8 mouse cellular contexts compared by ENCODE assay signal in the genomic region with DNA sequence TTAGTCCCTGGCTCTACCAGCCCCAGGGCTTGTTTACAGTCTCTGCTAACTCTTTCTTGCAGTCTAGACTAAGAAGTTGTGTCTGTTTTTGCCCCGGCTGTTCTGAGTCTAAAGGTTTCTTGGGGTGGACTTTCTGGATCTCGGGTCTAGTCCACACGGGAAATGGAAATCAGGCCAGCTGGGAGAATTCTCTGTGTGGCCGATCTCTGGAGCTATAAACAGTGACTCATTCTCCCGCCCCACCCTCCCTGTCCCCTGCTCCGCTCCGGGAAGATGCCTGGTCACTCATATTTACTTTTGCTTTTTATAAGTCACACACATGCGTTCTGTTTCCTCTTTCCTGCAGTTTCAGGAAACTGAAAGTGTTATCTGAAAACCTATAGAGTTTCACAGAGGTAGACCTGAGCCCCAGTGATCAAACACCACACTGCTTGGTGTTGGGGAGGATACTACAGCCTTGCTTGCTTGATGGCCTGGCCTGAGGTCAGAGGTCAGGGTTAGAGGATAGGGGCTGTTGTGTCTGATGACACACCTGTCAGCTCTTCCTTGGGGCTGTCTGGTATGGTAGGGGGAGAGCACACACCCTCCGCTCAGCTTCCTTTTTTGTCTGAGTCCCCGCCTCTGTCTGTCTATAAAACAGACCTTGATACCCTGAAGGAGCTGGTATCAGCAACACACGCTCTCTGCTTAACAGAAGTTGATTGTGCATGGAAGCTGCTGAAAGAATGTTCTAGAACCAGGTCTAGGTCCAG. TPM values are rescaled to one million over a fixed set of nuclear protein-coding genes. Genes with fewer than 3 reads are reported as not detected.
DNase-seq lines count a peak whose midpoint lies in the region; ATAC-seq and TF ChIP-seq lines count a peak whose summit lies in the region.

No protein-coding gene starts in this region.

- no peaks in the 10 kb centered on the region for H3K36me3 ChIP-seq in heart, embryonic 12.5 days
- H3K36me3 ChIP-seq in neural tube, embryonic 12.5 days, result no peaks in the 10 kb centered on the region

- peak overlapping the region; percentile 92 for H3K9ac ChIP-seq in heart, embryonic 12.5 days
- no peak overlapping the region for H3K9ac ChIP-seq in neural tube, embryonic 12.5 days

- TF ChIP-seq CTCF in gastrocnemius, adult 2 months (IDR thresholded peaks at IDR 0.05), result no peak

- H3K4me3 ChIP-seq in gastrocnemius, adult 2 months, result peak overlapping the region; percentile 91
- peak overlapping the region; percentile 87 for H3K4me3 ChIP-seq in heart, embryonic 12.5 days
- 0 out of 2 replicates have a peak overlapping the region, but pooled peaks have one; percentile 1 for H3K4me3 ChIP-seq in neural tube, embryonic 12.5 days

- H3K27ac ChIP-seq in gastrocnemius, adult 2 months, result peak overlapping the region; percentile 100
- peak overlapping the region; percentile 97 for H3K27ac ChIP-seq in heart, embryonic 12.5 days (ENCODE audit: poor library complexity, severe bottlenecking)
- H3K27ac ChIP-seq in neural tube, embryonic 12.5 days, result no peak overlapping the region

- H3K9me3 ChIP-seq in heart, embryonic 12.5 days (replicated peaks), result no peaks in the 10 kb centered on the region
- H3K9me3 ChIP-seq in neural tube, embryonic 12.5 days, result no peaks in the 10 kb centered on the region

- peak overlapping the region; percentile 97 for H3K4me2 ChIP-seq in heart, embryonic 12.5 days
- H3K4me2 ChIP-seq in neural tube, embryonic 12.5 days (replicated peaks), result peak overlapping the region; percentile 100

- peak; percentile 64 for DNase-seq in gastrocnemius, adult 2 months
- no peak for DNase-seq in gastrocnemius, postnatal 36 days
- DNase-seq in MEL-GATA-1-ER (ENCODE audit: extremely low read depth, low read depth), result peak; percentile 78
- DNase-seq in kidney, postnatal 36 days, result peak; percentile 74 to 86
- DNase-seq in cerebellum, adult 11 months, result no peak

- no peaks in the 10 kb centered on the region for H3K27me3 ChIP-seq in heart, embryonic 12.5 days (replicated peaks)
- H3K27me3 ChIP-seq in neural tube, embryonic 12.5 days (replicated peaks), result no peaks in the 10 kb centered on the region

- whole genome bisulfite sequencing in heart, embryonic 12.5 days, result 19% methylated on average over 11 of the region's 11 CpGs
- WGBS in neural tube, embryonic 12.5 days, result 71% methylated on average over 11 of the region's 11 CpGs

- intact Hi-C loops in gastrocnemius, adult 2 months (cut with DNase I), result no loop called here
- intact Hi-C loops in gastrocnemius, postnatal 36 days (cut with DNase I), result no loop called here

- peaks cover 72% of the 10 kb centered on the region for H3K4me1 ChIP-seq in heart, embryonic 12.5 days (replicated peaks)
- peaks cover 60% of the 10 kb centered on the region for H3K4me1 ChIP-seq in neural tube, embryonic 12.5 days

- ATAC-seq in heart, embryonic 12.5 days (ENCODE audit: insufficient number of reproducible peaks, low FRiP score), result no peak
- no peak for ATAC-seq in neural tube, embryonic 12.5 days (ENCODE audit: low FRiP score, low read depth)
- ATAC-seq in cerebellum, adult (ENCODE audit: insufficient number of reproducible peaks, low FRiP score, low TSS enrichment), result no peak

RNA-seq across cellular contexts. Expression of gene Mafk, which starts 2.2 kb away (rescaled TPM):
- total RNA-seq in gastrocnemius, adult 2 months (2021), result 10 to 100 TPM; 14.9 to 23.8 TPM
- 10 to 100 TPM; 16.6 to 21.4 TPM for total RNA-seq in gastrocnemius, postnatal 36 days (2021)
- polyA plus RNA-seq in heart, embryonic 12.5 days (2016; fragmentation: Nextera tagmentation; extraction: Ambion mirVana), result 24.4 and 25.2 TPM in 2 replicates
- 12.8 and 12.9 TPM in 2 replicates for polyA plus RNA-seq in neural tube, embryonic 12.5 days (2016; fragmentation: Nextera tagmentation; extraction: Ambion mirVana)

RNA-seq across cellular contexts. Expression of gene Ints1, which starts 18.0 kb away (rescaled TPM):
- total RNA-seq in gastrocnemius, adult 2 months (2021), result 10 to 100 TPM; 32.8 to 40.4 TPM
- total RNA-seq in gastrocnemius, postnatal 36 days (2021), result 10 to 100 TPM; 27.4 to 31.2 TPM
- polyA plus RNA-seq in heart, embryonic 12.5 days (2016; fragmentation: Nextera tagmentation; extraction: Ambion mirVana), result 24.2 and 32.7 TPM in 2 replicates
- polyA plus RNA-seq in neural tube, embryonic 12.5 days (2016; fragmentation: Nextera tagmentation; extraction: Ambion mirVana), result 33.7 and 34.3 TPM in 2 replicates

RNA-seq across cellular contexts. Expression of gene Tmem184a, which starts 26.2 kb away (rescaled TPM):
- total RNA-seq in gastrocnemius, adult 2 months (2021), result under 1 TPM; 0.87 to 0.95 TPM
- 1 to 10 TPM in 1 of 2 experiments, under 1 TPM in 1; 0.96 to 1.4 TPM for total RNA-seq in gastrocnemius, postnatal 36 days (2021)
- 0.41 and 0.42 TPM in 2 replicates for polyA plus RNA-seq in heart, embryonic 12.5 days (2016; fragmentation: Nextera tagmentation; extraction: Ambion mirVana)
- polyA plus RNA-seq in neural tube, embryonic 12.5 days (2016; fragmentation: Nextera tagmentation; extraction: Ambion mirVana), result 0.29 and 0.68 TPM in 2 replicates

RNA-seq across cellular contexts. Expression of gene Gm26938, which starts 32.7 kb away (rescaled TPM):
- not detected for total RNA-seq in gastrocnemius, adult 2 months (2021)
- total RNA-seq in gastrocnemius, postnatal 36 days (2021), result not detected
- polyA plus RNA-seq in heart, embryonic 12.5 days (2016; fragmentation: Nextera tagmentation; extraction: Ambion mirVana), result not detected in 2 replicates
- polyA plus RNA-seq in neural tube, embryonic 12.5 days (2016; fragmentation: Nextera tagmentation; extraction: Ambion mirVana), result not detected in 2 replicates

RNA-seq across cellular contexts. Expression of gene Psmg3, which starts 33.2 kb away (rescaled TPM):
- total RNA-seq in gastrocnemius, adult 2 months (2021), result 10 to 100 TPM in 1 of 2 experiments, 1 to 10 TPM in 1; 7.7 to 10.6 TPM
- 1 to 10 TPM; 6.7 to 8.7 TPM for total RNA-seq in gastrocnemius, postnatal 36 days (2021)
- polyA plus RNA-seq in heart, embryonic 12.5 days (2016; fragmentation: Nextera tagmentation; extraction: Ambion mirVana), result 39.1 and 42.3 TPM in 2 replicates
- 68.5 and 70.2 TPM in 2 replicates for polyA plus RNA-seq in neural tube, embryonic 12.5 days (2016; fragmentation: Nextera tagmentation; extraction: Ambion mirVana)

Comparison
In these comparisons a context has a peak if more than half of its experiments do, and no peak if none do; other contexts are left out.
1. DNase-seq: peak in gastrocnemius, adult 2 months (single experiment), MEL-GATA-1-ER (single experiment) and kidney, postnatal 36 days (2 of 2); none in gastrocnemius, postnatal 36 days (0 of 2) and cerebellum, adult 11 months (single experiment).
2. H3K4me3 ChIP-seq: peak in every context shown above with its lines; median percentile 91 in gastrocnemius, adult 2 months; 87 in heart, embryonic 12.5 days; 1 in neural tube, embryonic 12.5 days.